Mouse (Mus musculus) liver, adult 2 months (tissue): Measurements from ENCODE around the gene Olfr1158. TPM values are rescaled to one million over a fixed set of nuclear protein-coding genes. Genes with fewer than 3 reads are reported as not detected.
A peak's percentile ranks its signal among the peaks of the same experiment; 100 is the strongest.
"Not testable (repeated sequence)": the region's sequence is repeated elsewhere in the genome, so short reads cannot be mapped to it uniquely, and the experiment has no call there.

ENCODE experiments used
- DNase-seq: peaks from one replicate; pipeline ENCODE4 v3.0.0-alpha.2; 2011; ENCODE audit warnings: low read depth, low spot score; ENCODE audit errors: extremely low read depth
- H3K27ac ChIP-seq: fragments of 200-500 bp; replicated peaks from 2 replicates; pipeline ENCODE4 v1.5.1; 2012; ENCODE audit warnings: low read depth, mild to moderate bottlenecking, control low read depth, inconsistent platforms, low read length; ENCODE audit not compliant: insufficient read depth
- H3K27me3 ChIP-seq: fragments of 200-500 bp; 2 replicates; pipeline ENCODE4 v1.6.1; 2012; ENCODE audit warnings: mild to moderate bottlenecking, moderate library complexity, low read length, inconsistent platforms; ENCODE audit not compliant: control insufficient read depth, insufficient read depth
- H3K36me3 ChIP-seq: fragments of 200-500 bp; 2 replicates; pipeline ENCODE4 v1.6.1; 2012; ENCODE audit warnings: low read length, inconsistent platforms; ENCODE audit not compliant: control insufficient read depth, insufficient read depth
- H3K4me1 ChIP-seq: fragments of 200-500 bp; 2 replicates; pipeline ENCODE4 v1.6.1; 2011; ENCODE audit warnings: low read length; ENCODE audit not compliant: control insufficient read depth, insufficient read depth
- H3K4me3 ChIP-seq: fragments of 200-500 bp; 2 replicates; pipeline ENCODE4 v1.5.1; 2011; ENCODE audit warnings: low read depth, mild to moderate bottlenecking, control low read depth, low read length, moderate library complexity; ENCODE audit not compliant: insufficient read depth
- H3K79me2 ChIP-seq: fragments of 200-500 bp; 2 replicates; pipeline ENCODE4 v1.6.1; 2012; ENCODE audit warnings: inconsistent platforms, mild to moderate bottlenecking, low read length, moderate library complexity; ENCODE audit not compliant: control insufficient read depth, insufficient read depth
- H3K9ac ChIP-seq: fragments of 200-500 bp; 2 replicates; pipeline ENCODE4 v1.6.1; 2012; ENCODE audit warnings: low read depth, mild to moderate bottlenecking, control low read depth, inconsistent platforms, low read length
- CTCF ChIP-seq: fragments of 200-500 bp; IDR thresholded peaks from 2 replicates; pipeline ENCODE4 v1.5.1; 2011; ENCODE audit warnings: low read depth, low read length, control low read depth
- POLR2A ChIP-seq: fragments of 200-500 bp; IDR thresholded peaks from 2 replicates; pipeline ENCODE4 v1.6.1; 2011; ENCODE audit warnings: low read length, control low read depth; ENCODE audit not compliant: insufficient read depth; ENCODE audit errors: extremely low read depth
- WGBS: fragments of 180-500 bp; shearing (Covaris S2); methylation state at CpG from one replicate; pipeline ENCODE4 v1.1.7; 2018; 5-methylcytosine and 5-hydroxymethylcytosine counted together
- polyA plus RNA-seq: library from polyadenylated mRNA; depleted of rRNA; stranded (reverse); fragments of >200 nt; gene quantifications from 2 replicates; pipeline ENCODE4 v1.2.3, GENCODE M21; 2012; rRNA removed
- total RNA-seq: library from RNA; depleted of rRNA; stranded (reverse); fragments of >200 nt; gene quantifications from 2 replicates; pipeline ENCODE4 v1.2.3, GENCODE M21; 2014; rRNA removed

The Olfr1158 gene
- total RNA-seq (not detected in 2 replicates), polyA plus RNA-seq (not detected in 2 replicates)

GRCm38 (mm10) chr2:87989813-87990212, at the start of gene Olfr1158:
Gene Olfr1158, plus strand, starts transcription at chr2:87990113.
- Histone ChIP-seq H3K4me1 (no peaks in the 10 kb centered on the region), H3K36me3 (no peaks in the 10 kb centered on the region)
- no peak for DNase-seq

DNA sequence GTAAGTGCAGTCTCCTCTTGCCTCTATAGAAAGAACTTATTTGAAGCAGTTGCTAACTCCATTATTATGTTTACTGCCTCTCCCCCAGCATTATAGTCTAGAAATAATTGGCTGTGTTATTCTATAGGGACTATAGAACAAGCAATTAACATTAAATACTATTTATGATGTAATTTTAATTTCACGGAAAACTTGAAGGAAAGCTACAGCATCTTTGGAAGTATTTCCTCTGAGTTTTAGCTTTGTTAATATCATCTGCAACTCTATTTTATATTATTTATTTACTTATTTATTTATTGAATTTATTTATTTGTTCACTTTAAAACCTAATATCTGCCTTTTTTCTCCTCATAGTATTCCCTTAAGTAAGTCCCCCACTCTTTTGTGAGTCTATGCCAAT, 44.9 kb upstream of the Olfr1158 start, which contains the start of gene Olfr1155:
Olfr1155 (minus strand) TSS at position 101 of the 400 bp plus-strand sequence.
- H3K27me3 ChIP-seq, result no peaks in the 10 kb centered on the region
- no peaks in the 10 kb centered on the region for H3K36me3 ChIP-seq
- no peak for DNase-seq
- H3K79me2 ChIP-seq, result no peaks in the 10 kb centered on the region
- WGBS, result 98% methylated on average over 1 of the region's 1 CpGs
- TF ChIP-seq POLR2A (no peak), CTCF (no peak)
- no peak within 1 kb of the TSS for H3K9ac ChIP-seq
- H3K4me3 ChIP-seq, result no peak within 1 kb of the TSS
- H3K4me1 ChIP-seq, result no peaks in the 10 kb centered on the region
- H3K27ac ChIP-seq, result no peak within 1 kb of the TSS

More at GRCm38 (mm10) chr2:87989813-87990212, at the start of gene Olfr1158:
- Histone ChIP-seq H3K4me3 (no peak within 1 kb of the TSS), H3K27me3 (no peaks in the 10 kb centered on the region), H3K9ac (no peak within 1 kb of the TSS), H3K79me2 (no peaks in the 10 kb centered on the region), H3K27ac (no peak within 1 kb of the TSS)
- no peak for TF ChIP-seq CTCF
- no peak for TF ChIP-seq POLR2A

DNA sequence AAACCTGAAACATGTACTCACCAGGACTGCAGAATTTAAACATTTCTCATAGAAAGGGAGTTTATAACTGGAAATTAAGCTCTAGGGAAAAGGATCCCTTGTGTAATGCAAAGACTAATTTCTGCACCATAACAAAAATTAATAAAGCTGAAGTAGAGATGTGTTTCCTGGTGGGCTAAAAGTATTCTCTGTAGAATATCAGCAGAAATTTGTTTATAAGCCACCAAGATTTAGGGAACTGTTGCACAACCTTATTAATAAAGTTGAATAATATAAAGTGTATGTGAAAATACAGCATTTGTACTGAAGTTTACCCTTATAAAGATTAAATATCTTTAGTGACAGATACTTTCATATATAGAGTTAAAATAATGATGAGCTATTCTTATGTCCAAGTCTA, 36.9 kb upstream of the Olfr1158 start, which contains the start of gene Olfr1156:
Olfr1156 (minus strand) TSS at position 101 of the 400 bp plus-strand sequence.
- DNase-seq, result no peak
- no peaks in the 10 kb centered on the region for H3K36me3 ChIP-seq
- H3K27ac ChIP-seq, result no peak within 1 kb of the TSS
- no peaks in the 10 kb centered on the region for H3K4me1 ChIP-seq
- no peaks in the 10 kb centered on the region for H3K79me2 ChIP-seq
- H3K27me3 ChIP-seq, result no peaks in the 10 kb centered on the region
- TF ChIP-seq POLR2A (no peak), CTCF (no peak)
- H3K4me3 ChIP-seq, result no peak within 1 kb of the TSS
- no peak within 1 kb of the TSS for H3K9ac ChIP-seq

- Histone ChIP-seq H3K79me2 (no peaks in the 10 kb centered on the region), H3K9ac (no peak within 1 kb of the TSS), H3K4me1 (no peaks in the 10 kb centered on the region), H3K36me3 (no peaks in the 10 kb centered on the region), H3K27ac (no peak within 1 kb of the TSS), H3K27me3 (no peaks in the 10 kb centered on the region), H3K4me3 (no peak within 1 kb of the TSS)
- TF ChIP-seq POLR2A (no peak), CTCF (no peak)
- no peak for DNase-seq
- 97% methylated on average over 4 of the region's 4 CpGs for WGBS
Measured at GRCm38 (mm10) chr2:87968199-87968598, 21.7 kb upstream of the Olfr1158 start, which contains the start of gene Olfr1157. Gene Olfr1157, minus strand, starts transcription at chr2:87968299.

- H3K36me3 ChIP-seq, result no peaks in the 10 kb centered on the region
- WGBS, result 73% methylated on average over 3 of the region's 3 CpGs
- no peak for DNase-seq
- no peak within 1 kb of the TSS for H3K4me3 ChIP-seq
- TF ChIP-seq CTCF, result no peak
- TF ChIP-seq POLR2A, result no peak
- no peaks in the 10 kb centered on the region for H3K79me2 ChIP-seq
- H3K4me1 ChIP-seq, result no peaks in the 10 kb centered on the region
- H3K27ac ChIP-seq, result no peak within 1 kb of the TSS
- no peak within 1 kb of the TSS for H3K9ac ChIP-seq
- no peaks in the 10 kb centered on the region for H3K27me3 ChIP-seq
Measured at GRCm38 (mm10) chr2:87974563-87974962, 15.3 kb upstream of the Olfr1158 start, which contains the start of gene Olfr74. Gene Olfr74, minus strand, starts transcription at chr2:87974663.

DNA sequence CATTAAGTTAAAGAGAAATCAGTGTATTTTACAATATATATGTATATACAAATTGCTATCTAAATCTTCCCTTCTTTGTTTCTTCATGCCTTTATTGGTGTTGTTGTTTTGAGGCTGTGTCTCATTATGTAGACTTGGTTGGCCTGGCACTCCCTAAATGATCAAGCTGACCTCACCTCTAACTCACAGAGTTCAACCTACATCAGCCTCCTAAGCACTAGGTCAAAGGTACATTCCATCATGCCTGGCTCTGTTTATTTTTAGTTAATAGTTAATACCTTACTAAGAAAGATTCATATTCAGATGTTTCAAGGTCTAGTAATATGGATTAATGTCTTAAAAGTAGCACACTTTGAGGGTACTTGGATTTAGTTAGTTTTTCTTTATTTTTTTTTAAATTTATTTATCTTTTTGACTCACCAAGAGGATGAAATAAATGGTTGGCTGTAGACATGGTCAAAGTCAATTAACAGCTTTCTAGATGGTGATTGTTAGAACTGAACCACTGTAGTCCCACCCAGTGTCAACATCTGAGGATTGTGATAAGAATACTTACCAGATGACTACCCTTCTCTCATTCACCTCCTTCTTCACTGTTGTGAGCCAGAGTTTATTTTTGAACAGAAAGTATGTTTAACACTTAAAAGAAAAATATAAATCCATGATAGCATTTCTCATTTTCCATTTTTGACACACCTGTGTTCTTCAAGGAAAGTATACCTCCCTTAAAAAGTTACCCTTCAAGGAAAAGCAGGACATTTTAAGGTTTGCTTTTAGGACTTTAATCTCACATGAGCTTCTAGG, 17.8 kb downstream of the Olfr1158 start, which contains the start of gene Olfr1160:
Olfr1160 (minus strand) TSS at position 754 of the 804 bp plus-strand sequence.
- Histone ChIP-seq H3K4me1 (no peaks in the 10 kb centered on the region; the same call in 1 of the 2 replicates), H3K27ac (no peak within 1 kb of the TSS), H3K27me3 (no peaks in the 10 kb centered on the region), H3K4me3 (no peak within 1 kb of the TSS), H3K79me2 (no peaks in the 10 kb centered on the region), H3K36me3 (no peaks in the 10 kb centered on the region), H3K9ac (no peak within 1 kb of the TSS)
- DNase-seq, result peak; percentile 92
- TF ChIP-seq CTCF (no peak), POLR2A (no peak)

DNA sequence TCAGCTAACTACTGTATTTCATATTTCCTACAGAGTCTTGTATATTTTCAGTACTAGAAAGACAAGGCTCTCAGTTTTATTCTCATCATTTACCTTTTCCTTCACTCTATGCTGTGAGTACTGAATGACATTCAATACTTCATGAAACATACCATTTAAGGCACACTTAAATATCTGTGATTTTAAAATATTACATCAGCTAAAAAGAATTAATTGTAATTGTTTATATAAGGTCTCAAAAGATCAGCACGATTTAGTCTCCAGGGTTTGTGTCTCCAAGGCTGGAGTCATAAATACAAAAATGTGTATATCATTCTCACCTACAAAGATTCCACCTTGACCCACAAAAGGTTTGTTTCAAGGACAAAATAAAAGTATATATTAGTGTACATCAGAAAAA, 32.6 kb downstream of the Olfr1158 start, which contains the start of gene Olfr1161:
Olfr1161 (plus strand) TSS at position 301 of the 400 bp plus-strand sequence.
- not testable (repeated sequence) for H3K9ac ChIP-seq, DNase-seq, H3K4me3 ChIP-seq, H3K27me3 ChIP-seq, H3K79me2 ChIP-seq, H3K36me3 ChIP-seq, H3K4me1 ChIP-seq, H3K27ac ChIP-seq
- 83% methylated on average over 1 of the region's 1 CpGs for WGBS
